Mouse (Mus musculus) CD8-positive naive resting alpha-beta T cell, adult 2 months (primary cell): ENCODE results near the gene Gm37240.
"Not testable (repeated sequence)": the region's sequence is repeated elsewhere in the genome, so short reads cannot be mapped to it uniquely, and the experiment has no call there.

ENCODE experiments used
- DNase-seq, 2 experiments: peaks; one replicate each; pipeline ENCODE4 v3.0.0; 2022; ENCODE audit warnings: low read depth in 2 of 2, low spot score in 2 of 2

The Gm37240 gene

DNA sequence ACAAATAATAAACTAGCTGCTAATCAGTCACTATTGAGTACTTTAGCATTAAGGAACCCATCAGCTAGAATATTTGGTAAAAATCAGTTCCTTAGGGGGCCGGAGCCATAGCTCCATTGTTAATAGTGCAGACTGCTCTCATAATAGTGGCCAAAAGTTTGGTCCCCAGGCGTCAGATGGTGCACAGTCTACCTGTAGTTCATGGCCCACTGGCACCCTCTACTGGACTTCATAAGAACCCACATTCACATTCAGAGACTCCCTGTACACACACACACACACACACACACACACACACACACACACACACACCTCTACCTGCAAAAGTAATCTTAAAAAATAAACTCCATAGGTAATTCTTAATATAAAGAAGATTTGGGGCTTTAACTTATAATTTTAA, 959.4 kb downstream of the Gm37240 start:
- no peak for DNase-seq

DNA sequence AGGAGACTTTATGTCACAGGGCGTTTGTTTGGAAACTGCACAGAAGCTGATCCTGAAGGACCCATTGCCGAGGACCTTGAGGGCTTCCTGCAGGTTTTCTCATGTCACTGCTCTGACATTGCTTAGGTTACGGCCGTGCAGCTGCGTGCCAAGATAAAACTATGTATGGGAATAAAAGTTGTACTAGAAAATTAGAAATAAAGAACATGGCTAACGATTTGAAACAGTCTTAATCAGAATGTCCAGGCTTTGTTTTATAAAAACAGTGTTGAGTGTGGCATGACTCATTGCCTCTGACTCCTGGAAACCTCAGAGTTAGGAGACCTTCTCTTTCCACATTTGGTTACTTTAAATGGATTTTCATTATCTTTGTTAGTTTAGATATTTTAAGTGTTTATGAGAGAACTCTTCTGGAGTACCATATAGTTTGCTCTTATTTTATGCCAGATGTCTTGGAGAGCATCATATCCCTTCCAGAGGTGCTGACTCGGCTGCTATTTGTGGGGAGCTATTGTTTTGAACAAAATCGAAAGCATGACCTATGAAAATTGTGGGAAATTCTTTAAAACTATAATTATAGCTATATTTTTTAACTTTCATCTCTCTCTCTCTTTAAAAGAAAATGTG, 960.0 kb downstream of the Gm37240 start:
- no peak for DNase-seq

DNA sequence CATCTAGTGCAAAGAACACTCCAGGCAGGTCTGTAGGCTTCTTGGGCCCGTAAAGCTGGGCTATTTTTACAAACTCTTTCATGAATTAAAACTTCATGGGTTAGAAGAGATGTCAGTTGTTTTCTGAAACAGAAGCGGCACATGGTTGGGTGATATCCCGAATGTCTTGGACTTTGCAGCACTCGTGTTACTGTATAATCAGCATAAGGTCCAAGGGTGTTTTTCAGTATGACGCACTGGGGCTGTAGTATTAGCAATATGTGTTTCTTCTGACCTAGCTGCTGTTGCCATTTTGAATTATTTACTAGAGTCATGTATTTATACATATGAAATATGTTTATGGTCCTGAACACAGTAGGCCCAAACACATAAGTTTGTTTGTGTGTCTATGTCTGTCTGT, 961.2 kb downstream of the Gm37240 start:
- DNase-seq: no peak

DNA sequence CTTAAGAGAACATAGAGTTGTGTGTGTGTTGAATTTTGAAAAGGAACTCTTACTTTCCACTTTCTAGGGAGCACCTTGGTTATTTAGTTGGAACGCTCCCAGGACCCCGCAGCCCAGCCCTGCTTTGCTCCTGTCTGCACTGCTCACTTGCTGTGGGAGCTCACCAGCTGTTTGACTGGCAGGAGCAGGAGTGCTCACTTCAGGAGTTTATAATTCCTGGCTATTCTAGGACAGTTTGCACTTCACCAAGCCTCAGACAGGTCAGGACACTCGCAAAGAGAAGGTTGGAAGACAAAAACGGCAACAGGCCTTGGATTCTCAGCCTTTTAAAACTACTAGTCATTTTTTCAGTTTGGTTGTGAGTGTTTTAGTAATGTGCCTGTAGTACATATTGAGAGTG, 962.1 kb downstream of the Gm37240 start:
- DNase-seq: no peak

DNA sequence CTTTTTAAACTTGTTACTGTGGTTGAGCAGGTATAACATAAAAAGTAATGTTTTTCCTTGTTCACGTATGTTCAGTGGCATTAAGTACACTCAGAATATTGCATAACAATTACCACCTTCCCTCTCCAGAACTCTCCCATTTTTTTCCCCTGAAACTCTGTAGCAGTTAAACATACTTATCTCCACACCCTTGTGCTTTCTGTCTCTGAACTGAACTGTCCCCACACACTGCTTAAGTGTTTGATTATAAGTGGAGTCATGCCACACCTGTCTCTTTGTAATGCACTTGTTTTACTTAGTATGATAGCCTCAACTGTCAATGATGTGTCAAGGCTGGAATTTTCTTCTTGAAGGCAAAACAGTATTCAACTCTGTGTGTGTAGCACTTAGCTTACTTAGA, 963.6 kb downstream of the Gm37240 start:
- DNase-seq: no peak

DNA sequence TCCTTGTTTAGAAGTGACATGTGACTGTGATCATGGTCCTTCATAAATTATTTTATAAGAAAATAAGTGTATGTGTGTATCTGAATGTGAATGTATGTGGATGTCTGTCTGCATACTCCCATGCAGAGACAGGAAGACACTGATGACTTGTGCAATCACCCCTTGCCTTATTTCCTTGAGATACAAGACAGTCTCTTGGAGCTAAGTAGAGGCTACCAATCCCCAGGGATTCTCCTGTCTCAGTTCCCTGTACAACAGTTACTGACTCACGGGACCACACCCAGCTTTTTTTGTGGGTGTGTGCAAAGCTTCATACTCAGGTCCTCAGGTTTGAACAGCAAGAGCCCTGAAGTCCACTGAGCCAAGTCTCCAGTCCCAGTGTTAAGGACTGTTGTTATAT, 964.1 kb downstream of the Gm37240 start:
- no peak for DNase-seq

DNA sequence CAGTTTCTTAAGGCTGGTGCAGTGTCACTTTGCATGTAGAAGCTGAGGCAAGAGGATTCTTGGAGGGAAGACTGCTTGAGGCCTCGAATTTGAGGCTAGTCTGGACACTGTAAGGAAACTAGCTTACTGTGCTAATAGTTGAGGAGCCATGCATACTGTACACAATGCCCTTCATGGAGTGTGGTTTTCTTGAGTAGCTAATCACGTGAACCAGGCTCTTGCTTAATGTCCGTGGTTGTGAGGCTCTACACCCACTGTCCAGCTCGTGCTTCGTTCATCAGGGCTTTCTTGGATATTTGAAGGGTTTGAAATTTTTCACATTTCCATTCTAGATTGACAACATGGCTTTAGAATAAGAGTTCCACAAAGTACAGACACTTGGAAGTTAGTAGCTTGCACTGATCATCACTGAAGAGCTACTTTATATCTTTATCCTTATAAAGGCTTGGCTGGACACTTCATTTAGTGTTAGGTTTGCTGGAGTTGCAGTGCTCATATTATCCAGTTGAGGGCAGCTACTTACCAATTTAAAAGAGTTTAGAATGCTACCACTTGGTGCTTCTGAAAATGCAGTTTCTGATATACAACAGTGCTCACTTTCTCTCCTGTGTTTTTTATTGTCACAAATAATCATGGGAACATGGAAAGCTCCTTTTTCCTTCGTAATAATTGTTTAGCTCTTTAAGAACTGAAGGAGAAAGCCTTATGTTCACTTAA, 965.5 kb downstream of the Gm37240 start:
- no peak for DNase-seq

DNA sequence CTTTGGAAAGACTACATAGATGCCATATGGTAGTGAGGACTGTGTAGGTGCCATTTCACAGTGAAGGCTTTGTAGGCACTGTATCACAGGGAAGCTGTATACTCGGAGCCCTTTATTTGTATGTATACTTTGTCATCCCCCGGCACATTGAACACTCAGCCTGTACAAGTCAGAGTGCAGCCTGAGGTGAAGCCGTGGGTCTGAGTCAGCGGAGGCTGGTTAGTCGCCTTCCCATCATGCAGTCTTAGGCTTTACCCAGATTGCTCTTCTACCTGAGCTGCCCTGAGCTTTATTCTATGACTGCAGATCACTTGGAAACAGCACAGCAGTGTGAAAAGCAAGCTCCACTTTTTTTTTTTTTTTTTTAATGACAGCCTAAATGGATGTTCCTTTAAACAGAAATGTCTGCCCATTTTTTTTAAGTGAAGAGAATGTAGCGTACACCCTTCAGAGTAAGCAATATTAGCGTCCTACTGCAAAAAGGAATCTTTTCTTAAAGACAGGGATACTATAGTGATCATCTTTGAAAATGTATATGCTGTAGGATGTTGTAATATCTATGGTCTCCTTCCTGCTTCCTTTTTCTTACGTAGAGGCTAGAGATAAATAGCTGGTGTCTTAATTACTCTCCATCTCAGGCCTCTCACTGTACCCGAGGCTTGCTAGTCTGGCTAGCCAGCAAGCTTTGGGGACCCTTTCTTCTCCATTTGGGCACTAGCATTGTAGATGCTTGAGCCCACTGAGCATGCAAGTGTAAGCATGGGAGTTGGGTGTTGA, 969.2 kb downstream of the Gm37240 start:
- DNase-seq: no peak

DNA sequence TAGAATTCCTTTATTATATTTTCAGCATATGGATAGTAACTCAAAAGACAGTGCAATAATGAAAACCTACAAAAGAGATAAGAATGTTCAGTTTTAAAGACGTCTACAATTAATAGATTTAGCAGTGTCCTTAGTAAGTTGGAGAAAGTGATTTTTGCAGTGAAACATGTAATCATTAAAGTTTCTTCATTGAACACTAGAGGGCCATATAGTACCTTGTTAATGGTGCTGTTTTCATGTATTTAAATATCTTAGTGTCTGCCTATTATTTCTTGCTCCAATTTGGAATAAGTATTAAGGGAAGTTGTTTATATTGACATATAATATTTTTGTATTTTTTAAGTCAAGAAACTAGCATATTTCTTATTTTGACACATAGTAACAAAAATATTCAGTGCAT, 973.0 kb downstream of the Gm37240 start:
- DNase-seq: no peak

DNA sequence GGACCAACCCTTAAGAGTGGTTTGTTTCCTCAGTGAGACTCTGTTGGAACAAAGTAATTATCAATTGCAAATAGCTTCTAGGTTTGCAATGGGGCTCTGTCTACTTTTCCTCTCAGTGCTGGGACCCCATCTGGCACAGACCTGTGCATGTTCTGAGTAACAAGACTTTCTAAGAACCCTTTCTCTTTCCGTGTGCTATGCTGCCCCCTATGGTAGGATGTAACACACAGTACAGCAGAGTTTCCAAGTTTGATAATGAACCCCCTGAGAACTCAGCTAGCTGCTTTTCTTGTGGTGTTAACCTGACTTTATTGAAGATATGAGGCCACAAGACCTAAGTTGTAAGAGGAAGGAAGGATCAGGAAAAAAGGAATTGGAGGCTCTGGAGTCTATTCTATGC, 980.8 kb downstream of the Gm37240 start:
- peak; percentile 2 to 23 for DNase-seq

DNA sequence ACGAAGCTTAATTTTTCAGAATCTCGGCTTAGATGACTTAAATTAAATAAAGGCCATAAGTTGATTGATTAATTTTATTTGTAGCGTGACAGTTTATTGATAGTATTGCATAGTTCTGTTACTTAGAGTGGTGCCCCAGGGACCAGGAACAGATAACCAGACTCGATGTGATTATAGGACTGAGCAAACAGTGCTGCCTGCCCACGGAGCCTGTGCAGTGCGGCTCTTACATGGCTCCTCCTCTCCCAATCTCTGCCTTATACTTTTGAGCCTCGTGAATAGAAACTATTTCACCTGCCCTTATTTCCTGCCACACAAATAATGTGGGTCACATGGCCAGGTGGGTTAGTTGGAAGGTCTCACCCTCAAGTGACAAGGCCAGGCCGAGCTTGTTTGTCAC, 989.4 kb downstream of the Gm37240 start:
- no peak for DNase-seq

DNA sequence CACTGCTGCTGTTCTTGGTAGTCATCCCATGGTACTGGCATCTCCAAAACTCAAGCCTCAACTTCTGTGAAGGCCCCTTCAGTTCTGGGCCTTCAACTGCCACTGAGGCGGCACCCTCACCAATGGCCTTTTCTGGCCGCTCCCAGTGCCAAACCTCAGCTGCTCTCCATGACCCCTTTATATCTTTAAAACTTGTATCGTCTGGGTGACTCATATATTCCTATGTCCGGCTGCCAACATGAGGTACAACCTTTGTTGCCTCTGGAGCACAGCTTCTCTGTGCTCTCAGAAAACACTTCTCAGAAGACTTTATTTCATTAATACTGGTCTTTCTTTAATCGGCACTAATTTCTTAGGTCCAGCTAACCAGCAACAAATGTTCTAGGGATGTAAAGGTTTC, 996.3 kb downstream of the Gm37240 start:
- no peak for DNase-seq

DNA sequence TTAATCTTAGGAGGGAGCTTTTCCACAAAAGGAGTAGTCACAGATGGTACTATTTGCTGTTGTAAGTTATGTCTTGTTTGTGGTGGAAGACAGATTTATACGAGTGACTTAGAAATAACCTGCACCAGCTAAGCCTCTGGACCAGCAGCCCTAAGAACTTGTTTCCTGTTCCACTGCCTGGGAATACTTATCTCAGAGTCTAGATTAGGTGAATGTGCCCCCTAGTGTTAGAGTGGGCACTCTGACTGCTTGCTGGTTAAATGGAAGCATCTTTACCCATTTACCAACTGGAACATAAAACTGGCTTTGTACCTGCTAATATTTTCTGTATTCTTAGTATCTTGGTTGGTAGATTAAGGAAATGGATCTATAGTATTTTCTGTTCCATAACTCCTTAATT, 997.7 kb downstream of the Gm37240 start:
- peak in 1 of 2 experiments; percentile 11 for DNase-seq

DNA sequence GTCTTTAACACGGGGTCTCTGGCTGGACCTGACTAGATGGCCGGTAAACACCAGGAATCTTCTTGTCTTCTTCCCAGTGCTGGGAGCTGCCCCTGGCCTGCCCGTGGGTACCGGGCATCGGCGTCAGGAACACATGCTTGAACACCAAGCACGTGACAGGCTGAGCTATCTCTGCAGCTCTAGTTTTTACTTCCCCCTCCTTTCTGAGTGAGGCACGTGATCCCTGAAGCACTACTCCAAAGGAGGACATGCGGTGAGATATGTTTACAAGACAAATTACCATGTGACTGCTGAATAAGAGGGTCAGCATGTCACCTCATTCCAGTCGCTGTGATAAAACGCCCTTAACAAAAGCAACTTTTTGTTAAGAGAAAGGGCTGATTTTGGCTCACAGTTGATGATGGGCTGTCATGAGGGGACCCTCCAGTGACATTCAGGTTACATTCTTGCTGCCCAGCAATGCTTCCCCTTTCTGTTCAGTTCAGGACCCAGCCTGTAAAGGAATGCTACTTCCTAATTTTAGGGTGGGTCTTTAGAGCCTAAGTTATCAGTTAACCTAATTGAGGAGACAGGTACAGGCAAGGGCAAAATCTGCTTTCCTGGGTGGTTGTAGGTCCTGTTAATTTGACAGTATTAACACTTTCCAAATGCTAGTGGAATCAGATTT, 1003.4 kb downstream of the Gm37240 start:
- DNase-seq: peak in 1 of 2 experiments; percentile 7

DNA sequence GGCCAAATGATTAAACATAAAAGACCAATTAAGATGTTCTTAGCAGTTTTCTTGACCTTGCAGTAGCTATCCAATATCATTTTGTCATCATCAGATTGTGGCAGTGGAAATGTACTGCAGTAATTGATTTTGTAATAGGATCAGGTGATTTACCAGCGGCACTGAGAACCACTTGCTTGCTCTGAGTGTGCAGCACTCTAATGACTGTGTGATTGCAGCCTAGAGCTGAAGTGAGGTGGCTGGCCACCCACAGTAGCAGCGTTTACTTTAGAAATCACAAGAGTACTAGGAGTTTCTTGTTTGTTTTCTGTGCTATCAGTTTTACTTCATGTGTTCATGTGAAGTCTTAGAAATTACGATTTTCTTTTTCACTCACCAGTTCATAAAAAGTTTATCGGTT, 1011.1 kb downstream of the Gm37240 start:
- no peak for DNase-seq

DNA sequence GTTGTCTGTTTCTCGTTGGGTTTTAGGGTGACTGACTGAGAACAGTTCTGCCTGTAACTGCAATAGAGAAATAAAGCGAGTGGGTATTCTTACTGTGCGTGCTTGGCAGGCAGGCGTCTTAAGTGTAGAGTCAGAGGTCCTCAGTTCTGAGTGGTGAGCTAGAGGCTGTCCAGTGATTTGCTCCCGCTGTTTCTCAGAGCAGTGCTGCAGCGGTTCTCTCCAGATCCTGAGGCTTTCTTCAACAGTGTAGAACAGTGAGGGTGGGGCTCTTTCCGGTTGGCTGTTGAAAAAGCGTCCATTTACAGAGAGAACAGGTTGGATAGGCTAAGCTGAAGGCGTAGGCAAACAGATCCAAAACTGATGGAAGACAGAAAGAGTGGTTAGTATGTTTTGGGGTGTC, 1012.0 kb downstream of the Gm37240 start:
- DNase-seq: no peak

DNA sequence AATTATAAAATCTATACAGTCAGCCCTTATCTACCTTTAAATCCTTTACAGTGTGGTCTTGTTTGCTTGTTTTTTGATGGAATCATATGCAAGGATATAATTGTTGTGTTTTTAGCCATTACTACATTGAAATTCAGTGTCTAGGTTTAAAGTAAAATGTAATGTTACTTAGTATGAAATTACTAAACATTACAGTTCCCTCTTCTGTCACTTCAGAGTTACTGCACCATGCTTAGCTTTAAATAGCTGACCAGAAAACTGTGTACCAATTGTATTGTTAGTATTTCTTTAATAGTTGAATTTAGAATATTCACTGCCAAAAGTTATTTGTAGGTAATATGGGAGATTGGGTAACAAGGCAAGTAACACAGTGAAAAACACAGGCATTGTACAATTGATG, 1017.2 kb downstream of the Gm37240 start:
- no peak for DNase-seq

DNA sequence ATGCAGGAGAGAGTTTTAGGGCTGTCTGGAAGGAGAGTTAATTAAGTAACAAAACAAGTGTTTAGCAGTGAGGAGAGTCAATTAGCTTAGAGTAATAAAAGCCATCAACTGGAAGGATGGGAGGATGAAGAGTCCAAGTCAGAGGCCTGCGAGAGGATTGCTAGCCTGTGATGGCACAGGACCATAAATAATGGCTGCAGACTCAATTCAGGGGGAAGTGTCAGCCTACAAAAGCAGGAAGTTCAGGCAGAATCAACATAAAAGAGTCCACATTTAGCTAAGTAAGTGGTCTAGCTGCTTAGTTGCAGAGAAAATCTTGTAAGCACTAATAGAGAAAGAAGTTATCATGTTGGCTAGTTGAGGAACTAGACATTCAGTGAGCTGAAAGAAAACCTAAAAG, 1019.3 kb downstream of the Gm37240 start:
- DNase-seq: no peak

DNA sequence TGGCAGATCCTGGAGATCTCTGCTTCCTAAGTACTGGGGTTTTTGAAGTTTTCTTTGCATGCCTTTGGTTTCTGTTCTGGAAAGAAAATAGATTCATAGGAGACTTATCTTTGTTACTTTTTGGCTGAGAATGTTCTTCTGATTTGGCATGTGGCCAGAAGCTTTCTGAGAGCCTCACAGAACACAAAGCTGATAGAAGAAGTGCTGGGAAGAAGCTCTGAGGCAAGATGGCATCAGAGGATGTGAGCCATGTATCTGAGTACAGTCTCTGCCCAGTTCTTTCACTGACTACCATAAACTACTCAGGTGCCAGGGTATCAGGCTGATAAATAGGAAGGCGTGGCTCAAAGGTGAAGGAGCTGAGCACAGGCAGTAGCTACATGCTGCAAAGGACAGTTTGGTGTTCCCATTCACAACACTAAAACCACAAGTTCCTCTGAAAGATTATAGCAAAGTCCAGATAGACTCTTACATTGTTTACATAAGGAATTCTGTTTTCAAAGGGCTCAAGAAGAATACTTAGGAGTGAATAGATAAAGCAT, 1019.8 kb downstream of the Gm37240 start:
- DNase-seq: no peak

DNA sequence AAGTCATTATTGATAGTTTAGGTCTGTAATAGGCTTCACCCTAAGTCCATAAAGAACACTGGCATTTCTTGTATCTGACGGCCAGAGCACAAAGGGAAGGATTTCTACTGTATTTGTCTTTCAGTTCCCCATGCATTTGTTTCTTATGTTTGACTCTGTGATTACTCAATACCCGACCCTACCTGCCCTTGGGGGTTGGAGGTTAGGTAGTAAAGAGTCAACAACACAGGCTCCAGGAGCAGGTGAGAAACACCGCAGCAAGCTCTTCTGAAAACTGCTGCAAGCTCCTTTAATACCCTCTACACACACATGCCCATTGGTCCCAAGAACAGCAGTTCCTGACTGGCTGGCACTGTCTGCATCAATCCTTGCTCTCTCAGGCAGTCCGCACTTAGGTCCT, 1020.5 kb downstream of the Gm37240 start:
- no peak for DNase-seq

DNA sequence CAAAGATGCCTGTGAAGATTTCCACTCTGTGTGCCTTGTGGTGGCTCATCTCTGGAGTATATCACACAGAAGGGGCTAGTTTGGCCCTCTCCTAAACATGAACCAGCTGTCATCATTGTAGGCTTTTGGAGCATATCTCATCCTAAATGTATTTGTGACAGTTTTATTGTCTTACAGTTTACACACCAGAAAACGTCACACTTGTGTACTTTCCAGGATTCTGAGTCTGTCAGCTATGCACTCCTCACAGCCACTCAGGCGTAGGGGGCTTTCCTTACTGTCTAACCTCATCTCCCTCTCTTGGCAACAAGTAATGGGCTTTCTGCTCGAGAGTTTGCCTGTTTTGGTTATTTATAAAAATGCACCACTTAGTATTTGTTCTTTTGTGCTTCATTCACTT, 1021.6 kb downstream of the Gm37240 start:
- no peak for DNase-seq

DNA sequence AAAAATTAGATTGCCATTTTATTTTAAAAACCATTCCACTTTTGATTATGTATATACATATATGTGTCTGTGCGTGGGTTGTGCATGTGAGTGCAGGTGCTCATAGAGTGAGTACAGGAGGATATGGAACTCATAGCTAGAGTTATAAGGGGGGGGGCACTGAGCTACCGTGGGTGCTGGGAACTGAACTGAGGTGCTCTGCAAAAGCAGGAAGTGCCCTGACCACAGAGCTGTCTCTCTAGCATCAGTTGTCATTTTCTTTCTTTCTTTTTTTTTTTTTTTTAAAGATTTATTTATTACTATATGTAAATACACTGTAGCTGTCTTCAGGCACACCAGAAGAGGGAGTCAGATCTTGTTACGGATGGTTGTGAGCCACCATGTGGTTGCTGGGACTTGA, 1025.5 kb downstream of the Gm37240 start:
- DNase-seq: not testable (repeated sequence)
